Mouse (Mus musculus) thymus, postnatal 10 days (tissue): ENCODE results near the gene Fastkd3.

Experiments
- DNase-seq, 2 experiments: peaks; one replicate each; pipeline ENCODE4 v3.0.0; 2021; ENCODE audit warnings: low spot score in 2 of 2

Gene Fastkd3

GRCm38 (mm10) chr13:68607652-68608405 is 25.8 kb downstream of the Fastkd3 start:
- no peak for DNase-seq

- no peak for DNase-seq
These were observed 40.8 kb downstream of the Fastkd3 start for GRCm38 (mm10) chr13:68622792-68623191.

GRCm38 (mm10) chr13:68627041-68627440 is 45.0 kb downstream of the Fastkd3 start:
- DNase-seq = no peak
